Comparison of ENCODE assay signal across 23 mouse cellular contexts in the genomic region with DNA sequence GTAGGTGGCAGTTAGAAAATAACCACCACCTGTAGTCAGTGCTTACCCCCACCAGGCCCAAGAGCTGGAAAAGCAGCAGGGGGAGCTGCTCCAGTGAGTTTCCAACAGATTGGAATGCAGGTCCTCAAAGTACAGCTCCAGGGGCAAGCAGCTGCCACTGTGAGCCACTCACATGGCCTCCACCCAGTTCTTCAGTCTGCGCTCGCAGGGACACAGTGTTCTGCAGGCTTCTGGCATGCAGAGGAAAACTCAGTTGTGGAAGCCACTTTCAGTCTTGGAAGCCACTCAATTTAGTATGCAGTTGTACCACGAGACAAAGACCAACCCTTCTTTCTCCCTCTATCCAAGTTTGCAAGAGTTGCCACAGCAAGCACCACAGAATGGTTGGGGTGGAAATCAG. TPM values are rescaled to one million over a fixed set of nuclear protein-coding genes. Genes with fewer than 3 reads are reported as not detected.
A peak's percentile ranks its signal among the peaks of the same experiment; 100 is the strongest.
DNase-seq lines count a peak whose midpoint lies in the region; TF ChIP-seq lines count a peak whose summit lies in the region.
"Had no signal": no experiment of that assay in that cellular context is flagged by ENCODE, and none has a peak within 500 bp of the region (broad histone marks: within the 10 kb centered on the region; RNA-seq: fewer than 3 reads in every experiment).

No protein-coding gene starts in this region.

- H3K4me3 ChIP-seq in lung, adult 2 months (replicated peaks; ENCODE audit: extremely low read depth, low read depth, low read length), result no peak overlapping the region
- H3K4me3 ChIP-seq in midbrain, embryonic 10.5 days, result no peak overlapping the region
- H3K4me3 ChIP-seq: hindbrain, embryonic 12.5 days; myocyte had no signal

- no peak for TF ChIP-seq CTCF in lung, adult 2 months (IDR thresholded peaks at IDR 0.05; ENCODE audit: insufficient read depth, low read length)

- H3K36me3 ChIP-seq in midbrain, embryonic 10.5 days, result no peaks in the 10 kb centered on the region
- H3K36me3 ChIP-seq: G1E; hindbrain, embryonic 12.5 days had no signal

- TF ChIP-seq POLR2A in lung, adult 2 months (IDR thresholded peaks at IDR 0.05; ENCODE audit: borderline replicate concordance, extremely low read depth, low read depth, low read length), result no peak

- peak; percentile 33 for DNase-seq in heart, adult 8-10 months (ENCODE audit: low spot score)
- no peak for DNase-seq in heart, postnatal 25 days (ENCODE audit: low spot score)
- peak; percentile 4 to 11 for DNase-seq in heart, adult 9 months (ENCODE audit: low spot score in 2 of 2)
- DNase-seq in lung, adult 2 months, result peak; percentile 11
- peak; percentile 42 for DNase-seq in skeletal muscle tissue, adult 2 months (ENCODE audit: low read depth, low spot score)
- DNase-seq in spleen, postnatal 36 days (ENCODE audit: low spot score in 2 of 2), result no peak
- no peak for DNase-seq in kidney, adult 8-10 months
- no peak for DNase-seq in midbrain, embryonic 10.5 days (ENCODE audit: low spot score)
- DNase-seq: adrenal gland, postnatal 36 days; cerebellum, postnatal 25 days; forebrain, postnatal 0 days; kidney, postnatal 10 days; liver, postnatal 0 days had no signal

- H3K4me1 ChIP-seq in lung, adult 2 months (ENCODE audit: control insufficient read depth, insufficient read depth, low read length), result no peaks in the 10 kb centered on the region
- no peaks in the 10 kb centered on the region for H3K4me1 ChIP-seq in midbrain, embryonic 10.5 days
- H3K4me1 ChIP-seq: hindbrain, embryonic 12.5 days had no signal

- H3K9me3 ChIP-seq in midbrain, embryonic 10.5 days (replicated peaks), result no peaks in the 10 kb centered on the region
- H3K9me3 ChIP-seq: G1E; hindbrain, embryonic 12.5 days had no signal

- intact Hi-C loops in heart, postnatal 25 days (cut with DNase I), result no loop called here

- H3K27me3 ChIP-seq in midbrain, embryonic 10.5 days (ENCODE audit: low read depth, poor library complexity, severe bottlenecking), result no peaks in the 10 kb centered on the region
- H3K27me3 ChIP-seq: hindbrain, embryonic 12.5 days had no signal

- 53% methylated on average over 3 of the region's 3 CpGs for WGBS in lung, adult 2 months
- 52% methylated on average over 3 of the region's 3 CpGs for WGBS in midbrain, embryonic 10.5 days

- H3K27ac ChIP-seq in midbrain, embryonic 10.5 days (replicated peaks), result no peak overlapping the region
- H3K27ac ChIP-seq: hindbrain, embryonic 12.5 days had no signal

RNA-seq across cellular contexts. Expression of gene Nt5c1b, which starts 19.1 kb away (rescaled TPM):
- total RNA-seq in heart, adult 8-10 months (2022), result not detected
- total RNA-seq in heart, postnatal 25 days (2021), result not detected
- not detected in 2 replicates for polyA plus RNA-seq in lung, adult 2 months (2012; rRNA removed)
- 0.14 TPM in 1 of 2 replicates, not detected in the other for polyA plus RNA-seq in midbrain, embryonic 10.5 days (2016; fragmentation: Nextera tagmentation; extraction: Ambion mirVana)
- total RNA-seq: adrenal gland, postnatal 36 days; gastrocnemius, postnatal 4 days; layer of hippocampus, adult 8-10 months; left cerebral cortex, postnatal 10 days had no signal
- polyA plus RNA-seq: forebrain, postnatal 0 days; G1E; hindbrain, embryonic 12.5 days; intestine, embryonic 16.5 days; limb, embryonic 14.5 days; liver, postnatal 0 days; midbrain, embryonic 11.5 days; myocyte; thymus, postnatal 0 days had no signal

RNA-seq across cellular contexts. Expression of gene Rdh14, which starts 39.9 kb away (rescaled TPM):
- total RNA-seq in heart, adult 8-10 months (2022), result 10 to 100 TPM; 56.1 to 63.7 (median 61.1) TPM
- total RNA-seq in heart, postnatal 25 days (2021), result 10 to 100 TPM; 50.3 to 50.7 TPM
- 10.8 and 12.6 TPM in 2 replicates for polyA plus RNA-seq in lung, adult 2 months (2012; rRNA removed)
- polyA plus RNA-seq in midbrain, embryonic 10.5 days (2016; fragmentation: Nextera tagmentation; extraction: Ambion mirVana), result 19.4 and 21.5 TPM in 2 replicates

Comparison
In these comparisons a context has a peak if more than half of its experiments do, and no peak if none do; other contexts are left out.
1. DNase-seq: peak in heart, adult 8-10 months (single experiment), heart, adult 9 months (2 of 2), lung, adult 2 months (single experiment) and skeletal muscle tissue, adult 2 months (single experiment); none in heart, postnatal 25 days (single experiment), spleen, postnatal 36 days (0 of 2), kidney, adult 8-10 months (0 of 2) and midbrain, embryonic 10.5 days (single experiment).